Mouse (Mus musculus) 3134 (cell line): ENCODE data around the gene Galntl6.
"Not testable (repeated sequence)": the region's sequence is repeated elsewhere in the genome, so short reads cannot be mapped to it uniquely, and the experiment has no call there.

Experiments used
- DNase-seq: peaks from one replicate; pipeline ENCODE4 v3.0.0-alpha.2; 2011; ENCODE audit warnings: low spot score; ENCODE audit not compliant: insufficient read length; ENCODE audit errors: extremely low read depth

Gene Galntl6

DNA sequence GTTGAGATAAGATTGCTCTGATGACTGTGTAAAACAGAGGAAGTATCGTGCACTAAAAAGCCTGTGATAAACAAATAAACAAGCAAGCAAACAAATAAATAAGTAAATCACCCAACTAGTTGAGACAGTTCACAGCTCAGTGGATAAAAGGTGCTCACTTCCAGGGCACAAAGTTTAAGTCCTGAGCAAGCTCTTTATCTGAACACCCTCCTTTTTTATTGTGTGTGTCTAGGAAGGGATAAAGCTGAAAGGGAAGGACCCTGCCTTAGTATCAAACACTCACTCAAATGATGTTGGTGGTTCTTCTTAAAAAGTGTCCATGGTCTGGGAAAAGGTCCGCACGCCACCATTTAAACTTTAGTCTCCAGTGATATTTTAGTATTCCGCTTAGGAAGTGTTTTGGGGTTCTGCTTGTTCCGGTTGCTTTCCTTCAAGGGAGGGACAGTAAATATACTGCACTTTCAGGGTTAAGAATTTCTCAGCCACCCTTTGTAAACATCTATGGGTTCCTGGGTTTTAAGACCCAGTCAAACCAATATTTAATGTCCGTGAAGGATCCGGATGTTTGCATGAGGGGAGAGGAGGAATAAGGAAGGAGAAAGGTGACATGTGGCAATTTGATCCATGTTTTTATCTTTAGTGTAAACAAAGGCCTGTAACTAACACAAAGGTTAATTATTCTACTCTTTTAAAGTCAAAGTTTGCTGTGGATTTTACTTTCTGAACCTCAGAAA is 1134.3 kb downstream of the Galntl6 start:
- DNase-seq = no peak

DNA sequence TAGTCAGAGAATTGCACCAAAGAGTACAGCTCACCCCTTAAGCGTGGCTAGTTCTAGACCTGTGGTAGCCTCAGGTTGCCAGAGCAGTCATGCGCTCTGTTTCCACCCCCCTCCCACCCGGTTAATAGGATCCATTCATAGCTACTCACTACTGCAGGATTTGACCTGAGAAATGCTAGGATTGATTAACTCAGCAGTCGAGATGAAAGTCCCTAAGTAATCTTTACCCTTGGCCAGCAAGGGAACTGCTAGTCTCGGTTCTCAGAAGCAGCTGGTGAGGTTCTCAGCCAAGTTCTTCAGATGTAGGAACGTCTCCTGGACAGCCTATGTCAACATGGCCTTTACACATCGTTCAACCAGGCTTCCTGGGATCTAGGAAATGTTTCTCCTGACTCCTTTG is 1135.7 kb downstream of the Galntl6 start:
- no peak for DNase-seq

GRCm38 (mm10) chr8:57772732-57773265 is 1139.6 kb downstream of the Galntl6 start:
- no peak for DNase-seq

DNA sequence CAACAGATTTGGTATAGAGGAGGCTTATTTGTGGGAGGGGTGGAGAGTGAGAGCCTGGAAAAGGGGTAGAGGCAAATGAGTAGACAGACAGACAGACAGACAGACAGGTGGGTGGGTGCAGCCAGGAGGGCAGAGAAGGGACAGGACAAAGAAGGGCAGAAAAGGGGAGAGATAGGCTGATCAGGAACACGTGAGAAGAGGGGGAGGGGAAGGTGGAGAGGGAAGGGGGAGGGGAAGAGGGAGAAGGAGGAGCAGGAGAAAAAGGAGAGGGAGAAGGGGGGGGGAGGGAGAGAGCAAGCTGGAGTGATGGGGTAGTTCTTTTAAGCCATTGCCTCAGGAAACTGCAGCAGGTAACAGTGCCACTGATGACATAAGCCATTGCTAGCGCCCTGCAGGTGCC is 1144.9 kb downstream of the Galntl6 start:
- no peak for DNase-seq

- no peak for DNase-seq
Measured at GRCm38 (mm10) chr8:57766471-57767065, 1145.9 kb downstream of the Galntl6 start.

- no peak for DNase-seq
Measured at GRCm38 (mm10) chr8:57765726-57766351, 1146.6 kb downstream of the Galntl6 start.

DNA sequence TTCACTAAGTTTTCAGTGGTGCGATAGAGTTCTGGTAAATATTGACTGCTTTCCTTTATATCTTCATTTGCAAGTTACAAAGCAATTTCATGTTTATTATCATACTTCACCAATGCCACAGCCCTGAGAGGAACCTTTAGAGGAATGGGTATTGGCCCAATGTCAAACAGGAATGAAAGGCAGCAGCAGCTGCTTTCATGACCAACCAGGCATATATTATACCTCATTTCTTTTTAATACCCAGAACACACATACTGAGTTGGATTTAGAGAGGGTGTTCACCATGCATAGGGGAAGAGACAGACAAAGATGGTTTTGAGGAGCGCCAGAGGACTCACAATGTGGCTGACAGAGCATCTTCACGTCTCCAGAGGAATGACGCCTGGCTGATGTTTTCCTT is 1147.2 kb downstream of the Galntl6 start:
- no peak for DNase-seq

GRCm38 (mm10) chr8:57762622-57763021 is 1149.8 kb downstream of the Galntl6 start:
- DNase-seq = not testable (repeated sequence)

DNA sequence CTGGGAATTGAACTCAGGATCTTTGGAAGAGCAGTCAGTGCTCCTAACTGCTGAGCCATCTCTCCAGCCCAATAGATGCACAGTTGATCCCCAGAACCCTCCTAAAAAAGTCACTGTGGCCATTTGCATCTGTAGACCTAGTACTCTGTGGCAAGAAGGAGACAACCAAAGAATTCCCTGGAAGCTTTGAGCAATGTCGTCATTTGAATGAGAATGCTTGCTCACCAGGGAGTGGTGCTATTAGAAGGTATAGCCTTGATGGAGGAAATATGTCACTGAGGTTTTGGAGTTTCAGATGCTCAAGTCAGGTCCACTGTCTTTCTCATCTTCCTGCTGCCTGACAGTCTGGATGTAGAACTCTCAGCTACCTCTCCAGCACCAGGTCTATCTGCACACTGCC is 1151.5 kb downstream of the Galntl6 start:
- DNase-seq = no peak

DNA sequence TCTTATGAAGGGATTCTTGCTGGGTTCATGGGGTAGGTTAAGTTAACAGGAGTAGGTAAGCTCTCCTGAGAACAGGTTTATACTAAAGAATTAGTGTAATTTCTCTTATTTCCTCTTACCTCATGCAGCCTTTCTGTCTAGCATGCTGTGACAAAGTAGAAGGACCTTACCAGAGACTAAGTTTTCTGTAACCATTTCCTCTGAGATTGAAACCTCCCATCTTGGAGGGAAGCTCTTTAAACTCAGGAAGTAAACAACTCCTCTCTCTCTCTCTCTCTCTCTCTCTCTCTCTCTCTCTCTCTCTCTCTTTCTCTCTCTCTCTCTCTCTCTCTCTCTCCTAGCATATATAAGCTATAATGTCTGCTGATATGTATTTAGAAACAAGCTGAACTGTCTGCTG is 1153.6 kb downstream of the Galntl6 start:
- no peak for DNase-seq

GRCm38 (mm10) chr8:57757476-57757875 is 1155.0 kb downstream of the Galntl6 start:
- no peak for DNase-seq

GRCm38 (mm10) chr8:57754066-57754465 is 1158.4 kb downstream of the Galntl6 start:
- no peak for DNase-seq

- no peak for DNase-seq
Measured at GRCm38 (mm10) chr8:57743636-57744035, 1168.8 kb downstream of the Galntl6 start.

GRCm38 (mm10) chr8:57741983-57742382 is 1170.5 kb downstream of the Galntl6 start:
- DNase-seq = peak; percentile 69

- DNase-seq = peak; percentile 9
Measured at GRCm38 (mm10) chr8:57741309-57741708, 1171.1 kb downstream of the Galntl6 start.

- DNase-seq = no peak
Measured at GRCm38 (mm10) chr8:57737281-57737680, 1175.2 kb downstream of the Galntl6 start.

- DNase-seq = no peak
Measured at GRCm38 (mm10) chr8:57732795-57733194, 1179.6 kb downstream of the Galntl6 start.

DNA sequence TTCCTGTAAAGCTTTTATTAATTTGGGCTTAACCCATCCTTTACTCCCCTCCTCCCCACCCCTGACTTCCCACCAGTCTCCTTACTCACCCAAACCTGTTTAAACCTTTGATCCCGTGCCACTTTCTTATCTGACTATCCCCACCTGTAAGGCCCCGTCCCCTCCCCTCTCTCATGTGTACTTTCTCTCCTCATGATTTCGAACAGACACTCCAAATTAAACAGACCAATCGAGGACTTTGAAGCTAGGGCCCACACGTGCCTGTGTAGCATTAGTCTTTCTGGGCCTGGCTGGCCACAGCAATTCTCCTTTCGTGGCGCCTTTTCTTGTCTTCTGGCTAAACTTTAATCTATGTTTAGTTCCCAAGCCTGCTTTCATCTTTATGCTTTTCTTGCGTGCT is 1180.8 kb downstream of the Galntl6 start:
- DNase-seq = no peak

GRCm38 (mm10) chr8:57728276-57728675 is 1184.2 kb downstream of the Galntl6 start:
- peak; percentile 31 for DNase-seq

DNA sequence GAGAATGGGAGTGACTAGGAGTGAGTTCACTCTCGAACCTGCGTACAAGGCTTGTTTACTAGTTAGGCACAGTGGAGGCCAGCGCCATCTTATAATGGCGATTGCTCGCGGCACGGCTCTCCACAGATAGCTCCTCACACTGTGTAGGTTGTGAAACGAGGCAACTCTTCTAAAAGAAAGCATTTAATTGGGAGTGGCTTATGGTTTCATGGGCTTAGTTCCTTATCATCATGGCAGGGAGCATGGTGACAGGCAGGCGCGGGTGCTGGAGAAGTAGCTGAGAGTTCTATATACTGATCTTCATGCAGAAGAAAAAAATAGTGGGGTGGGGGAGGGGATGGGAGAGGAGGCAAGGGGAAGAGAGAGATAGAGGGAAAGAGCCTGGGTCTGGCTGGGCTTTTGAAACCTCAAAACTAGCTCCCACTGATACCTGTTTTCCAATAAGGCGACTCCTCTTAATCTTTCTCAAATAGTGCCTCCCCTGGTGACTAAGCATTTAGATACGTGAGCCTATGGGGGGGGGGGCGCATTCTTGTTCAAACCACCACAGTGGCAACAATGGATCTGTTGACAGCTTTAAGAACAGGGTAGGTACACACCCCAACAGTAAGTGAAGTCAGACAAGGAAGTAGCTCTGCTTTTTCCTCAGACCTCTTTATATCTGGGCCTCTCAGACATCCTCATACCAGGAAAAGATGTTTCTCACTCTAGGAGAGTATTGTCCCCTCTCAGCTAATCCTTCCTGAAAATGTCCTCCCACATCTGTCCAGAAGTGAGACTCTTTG is 1187.4 kb downstream of the Galntl6 start:
- no peak for DNase-seq
